Mouse (Mus musculus): ENCODE data around the gene Ankrd60.

DNA sequence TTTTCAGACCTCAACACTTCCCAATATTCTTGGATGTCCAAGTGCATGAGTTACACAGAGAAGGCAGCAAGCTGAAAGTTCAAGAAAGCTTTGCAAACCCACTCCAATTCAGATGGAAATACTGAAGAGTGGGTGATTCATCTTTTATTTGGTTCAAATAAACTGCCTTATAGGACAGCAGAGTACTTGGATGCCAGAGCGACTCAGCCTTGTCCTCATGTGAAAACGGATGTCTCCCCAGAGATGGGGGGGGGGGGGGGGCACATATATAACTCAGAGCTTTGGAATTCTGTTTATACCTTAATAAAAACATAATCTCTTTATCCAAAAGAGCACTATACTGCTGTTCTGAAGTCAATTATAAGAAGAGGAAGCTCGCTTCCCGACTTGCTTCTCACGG is 9.2 kb upstream of the Ankrd60 start:
- no peak for TF ChIP-seq MAFK (IDR thresholded peaks at IDR 0.05; ENCODE audit: insufficient read depth, low read depth, low read length)
- no peak for TF ChIP-seq ZC3H11A (IDR thresholded peaks at IDR 0.05; ENCODE audit: borderline replicate concordance, low read depth, low read length)
